Mouse (Mus musculus) intestine, embryonic 15.5 days (tissue): ENCODE data around the gene Spon2. TPM values are rescaled to one million over a fixed set of nuclear protein-coding genes. Genes with fewer than 3 reads are reported as not detected.

Experiments used
- ATAC-seq: fragments of 200-750 bp; cut with Nextera tagmentation; 2 replicates; pipeline ENCODE4 v1.8.0; 2017; ENCODE audit warnings: moderate TSS enrichment, moderate library complexity
- H3K27ac ChIP-seq: fragments of 300-500 bp; sonication (generic); 2 replicates; pipeline ENCODE4 v1.5.1; 2015; ENCODE audit warnings: mild to moderate bottlenecking, inconsistent platforms
- H3K27me3 ChIP-seq: fragments of 300-500 bp; sonication (generic); replicated peaks from 2 replicates; pipeline ENCODE4 v1.6.1; 2015; ENCODE audit warnings: inconsistent platforms
- H3K36me3 ChIP-seq: fragments of 300-500 bp; sonication (generic); 2 replicates; pipeline ENCODE4 v1.6.1; 2015; ENCODE audit warnings: inconsistent platforms
- H3K4me1 ChIP-seq: fragments of 300-500 bp; sonication (generic); replicated peaks from 2 replicates; pipeline ENCODE4 v1.6.1; 2015; ENCODE audit warnings: inconsistent platforms
- H3K4me2 ChIP-seq: fragments of 300-500 bp; sonication (generic); replicated peaks from 2 replicates; pipeline ENCODE4 v1.6.1; 2015; ENCODE audit warnings: mild to moderate bottlenecking, inconsistent platforms
- H3K4me3 ChIP-seq: fragments of 300-500 bp; sonication (generic); replicated peaks from 2 replicates; pipeline ENCODE4 v1.5.1; 2015; ENCODE audit warnings: inconsistent platforms
- H3K9ac ChIP-seq: fragments of 300-500 bp; sonication (generic); 2 replicates; pipeline ENCODE4 v1.6.1; 2015; ENCODE audit warnings: inconsistent platforms
- H3K9me3 ChIP-seq: fragments of 300-500 bp; sonication (generic); 2 replicates; pipeline ENCODE4 v1.6.1; 2016; ENCODE audit warnings: inconsistent platforms
- WGBS: fragments of 180-500 bp; shearing (Covaris S2); methylation state at CpG from one replicate; pipeline ENCODE4 v1.1.7; 2015; 5-methylcytosine and 5-hydroxymethylcytosine counted together
- polyA plus RNA-seq: library from polyadenylated mRNA; unstranded; fragments of >200 nt; fragmentation: Nextera tagmentation; extraction: Ambion mirVana; gene quantifications from 2 replicates; pipeline ENCODE4 v1.2.1, GENCODE M21; 2015

The Spon2 gene
- polyA plus RNA-seq = 23.7 and 26.0 TPM in 2 replicates

DNA sequence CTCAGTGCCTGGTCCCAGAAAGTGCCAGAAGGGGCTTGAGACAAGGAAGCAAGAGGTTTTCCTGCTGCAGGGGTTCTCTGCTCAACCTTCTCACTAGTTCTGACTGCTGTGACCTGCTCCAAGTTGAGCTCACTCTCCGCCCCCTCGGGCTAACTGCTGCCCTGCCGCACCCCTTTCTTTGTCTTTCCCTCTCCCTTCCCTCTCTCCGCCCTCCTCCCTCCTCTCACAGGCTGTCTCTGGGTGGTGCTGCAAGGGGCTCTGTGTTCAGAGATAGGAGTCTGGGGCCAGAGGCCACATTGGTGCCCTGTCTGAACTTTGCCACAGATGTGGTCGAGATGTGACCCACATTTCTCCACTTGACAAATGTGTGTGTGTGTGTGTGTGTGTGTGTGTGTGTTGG, at the start of gene Spon2:
Gene Spon2, minus strand, starts transcription at position 375 of the 400 bp plus-strand sequence.
- H3K9me3 ChIP-seq = no peaks in the 10 kb centered on the region
- no peaks in the 10 kb centered on the region for H3K36me3 ChIP-seq
- peak within 1 kb of the TSS; percentile 51 for H3K4me2 ChIP-seq
- H3K4me1 ChIP-seq = peaks cover 40% of the 10 kb centered on the region
- WGBS = 18% methylated on average over 5 of the region's 5 CpGs
- ATAC-seq = peak; percentile 84
- peak within 1 kb of the TSS; percentile 6 for H3K4me3 ChIP-seq
- no peaks in the 10 kb centered on the region for H3K27me3 ChIP-seq
- H3K9ac ChIP-seq = peak within 1 kb of the TSS; percentile 22
- H3K27ac ChIP-seq = peak within 1 kb of the TSS; percentile 85

- peaks cover 94% of the 10 kb centered on the region for H3K36me3 ChIP-seq
- H3K4me2 ChIP-seq = no peak overlapping the region
- no peak for ATAC-seq
- no peaks in the 10 kb centered on the region for H3K9me3 ChIP-seq
- H3K27ac ChIP-seq = no peak overlapping the region
- H3K4me3 ChIP-seq = no peak overlapping the region
- H3K9ac ChIP-seq = no peak overlapping the region
- H3K4me1 ChIP-seq = no peaks in the 10 kb centered on the region
- H3K27me3 ChIP-seq = no peaks in the 10 kb centered on the region
- 87% methylated on average over 5 of the region's 5 CpGs for WGBS
Measured at GRCm38 (mm10) chr5:33254416-33254815, 36.2 kb upstream of the Spon2 start.

- Histone ChIP-seq H3K27ac (no peak overlapping the region), H3K9me3 (no peaks in the 10 kb centered on the region), H3K4me1 (peaks cover 14% of the 10 kb centered on the region; the same call in 1 of the 2 replicates), H3K9ac (no peak overlapping the region), H3K27me3 (no peaks in the 10 kb centered on the region), H3K4me3 (no peak overlapping the region), H3K4me2 (no peak overlapping the region), H3K36me3 (peaks cover 62% of the 10 kb centered on the region)
- 83% methylated on average over 12 of the region's 12 CpGs for WGBS
- no peak for ATAC-seq
Measured at GRCm38 (mm10) chr5:33248186-33248585, 29.9 kb upstream of the Spon2 start.

- WGBS = 94% methylated on average over 2 of the region's 2 CpGs
- Histone ChIP-seq H3K9ac (no peak overlapping the region), H3K4me2 (no peak overlapping the region), H3K27me3 (no peaks in the 10 kb centered on the region), H3K4me3 (no peak overlapping the region), H3K36me3 (peaks cover 56% of the 10 kb centered on the region), H3K27ac (no peak overlapping the region), H3K4me1 (peaks cover 14% of the 10 kb centered on the region; the same call in 1 of the 2 replicates), H3K9me3 (no peaks in the 10 kb centered on the region)
- peak; percentile 42; the same call in 1 of the 2 replicates for ATAC-seq
Measured at GRCm38 (mm10) chr5:33247387-33247786, 29.1 kb upstream of the Spon2 start.

GRCm38 (mm10) chr5:33245701-33246100, 27.4 kb upstream of the Spon2 start:
- Histone ChIP-seq H3K27ac (peak overlapping the region; percentile 73), H3K36me3 (peaks cover 40% of the 10 kb centered on the region), H3K27me3 (no peaks in the 10 kb centered on the region), H3K4me1 (peaks cover 14% of the 10 kb centered on the region; the same call in 1 of the 2 replicates), H3K9ac (no peak overlapping the region), H3K4me3 (no peak overlapping the region), H3K9me3 (no peaks in the 10 kb centered on the region), H3K4me2 (no peak overlapping the region)
- WGBS = 53% methylated on average over 3 of the region's 3 CpGs
- peak; percentile 75 for ATAC-seq

GRCm38 (mm10) chr5:33244377-33244920, 26.2 kb upstream of the Spon2 start:
- Histone ChIP-seq H3K4me3 (no peak overlapping the region), H3K9me3 (no peaks in the 10 kb centered on the region), H3K4me1 (peaks cover 19% of the 10 kb centered on the region), H3K36me3 (peaks cover 28% of the 10 kb centered on the region), H3K27ac (peak overlapping the region; percentile 27; the same call in 1 of the 2 replicates), H3K9ac (no peak overlapping the region), H3K27me3 (no peaks in the 10 kb centered on the region), H3K4me2 (no peak overlapping the region)
- 47% methylated on average over 5 of the region's 5 CpGs for WGBS
- ATAC-seq = no peak

DNA sequence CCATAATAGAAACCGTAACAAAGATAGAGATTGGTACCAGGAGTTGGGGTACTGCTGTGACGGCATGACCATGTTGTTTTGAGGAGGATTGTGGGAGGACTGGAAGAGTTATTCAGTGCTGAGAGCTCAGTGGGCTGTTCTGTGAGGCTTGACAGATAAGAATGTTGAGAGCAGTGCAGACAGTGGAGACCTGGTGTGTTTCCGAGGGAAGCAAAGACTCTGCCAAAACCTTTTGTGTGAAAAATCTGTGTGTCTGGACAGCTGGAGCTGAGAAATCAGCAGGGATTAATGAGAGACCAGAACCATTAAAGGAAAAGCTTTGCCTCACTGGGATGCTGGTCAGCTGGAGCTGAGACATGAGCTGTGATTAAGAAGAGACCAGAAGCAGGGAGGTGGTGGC, 21.7 kb upstream of the Spon2 start:
- H3K4me3 ChIP-seq = no peak overlapping the region
- H3K27ac ChIP-seq = peak overlapping the region; percentile 56; the same call in 1 of the 2 replicates
- H3K4me1 ChIP-seq = peaks cover 15% of the 10 kb centered on the region
- 0 out of 2 replicates have a peak, but pooled peaks have one; percentile 49 for ATAC-seq
- no peaks in the 10 kb centered on the region for H3K36me3 ChIP-seq
- H3K9me3 ChIP-seq = no peaks in the 10 kb centered on the region
- H3K9ac ChIP-seq = no peak overlapping the region
- 40% methylated on average over 3 of the region's 3 CpGs for WGBS
- H3K27me3 ChIP-seq = no peaks in the 10 kb centered on the region
- H3K4me2 ChIP-seq = no peak overlapping the region

GRCm38 (mm10) chr5:33239111-33239714, 21.0 kb upstream of the Spon2 start:
- Histone ChIP-seq H3K4me2 (no peak overlapping the region), H3K27ac (peak overlapping the region; percentile 56), H3K4me3 (no peak overlapping the region), H3K9me3 (no peaks in the 10 kb centered on the region), H3K27me3 (no peaks in the 10 kb centered on the region), H3K9ac (no peak overlapping the region), H3K4me1 (peaks cover 23% of the 10 kb centered on the region), H3K36me3 (no peaks in the 10 kb centered on the region)
- no peak for ATAC-seq
- 69% methylated on average over 3 of the region's 3 CpGs for WGBS

GRCm38 (mm10) chr5:33238256-33238645, 20.0 kb upstream of the Spon2 start:
- 78% methylated on average over 3 of the region's 3 CpGs for WGBS
- Histone ChIP-seq H3K27me3 (no peaks in the 10 kb centered on the region), H3K4me2 (no peak overlapping the region), H3K4me1 (peaks cover 24% of the 10 kb centered on the region), H3K9ac (no peak overlapping the region), H3K9me3 (no peaks in the 10 kb centered on the region), H3K36me3 (no peaks in the 10 kb centered on the region), H3K27ac (no peak overlapping the region), H3K4me3 (no peak overlapping the region)
- no peak for ATAC-seq

GRCm38 (mm10) chr5:33237600-33238255, 19.5 kb upstream of the Spon2 start:
- Histone ChIP-seq H3K4me2 (no peak overlapping the region), H3K4me1 (peaks cover 24% of the 10 kb centered on the region), H3K9me3 (no peaks in the 10 kb centered on the region), H3K9ac (no peak overlapping the region), H3K36me3 (no peaks in the 10 kb centered on the region), H3K27ac (no peak overlapping the region), H3K4me3 (no peak overlapping the region), H3K27me3 (no peaks in the 10 kb centered on the region)
- ATAC-seq = no peak
- WGBS = 88% methylated on average over 11 of the region's 11 CpGs

DNA sequence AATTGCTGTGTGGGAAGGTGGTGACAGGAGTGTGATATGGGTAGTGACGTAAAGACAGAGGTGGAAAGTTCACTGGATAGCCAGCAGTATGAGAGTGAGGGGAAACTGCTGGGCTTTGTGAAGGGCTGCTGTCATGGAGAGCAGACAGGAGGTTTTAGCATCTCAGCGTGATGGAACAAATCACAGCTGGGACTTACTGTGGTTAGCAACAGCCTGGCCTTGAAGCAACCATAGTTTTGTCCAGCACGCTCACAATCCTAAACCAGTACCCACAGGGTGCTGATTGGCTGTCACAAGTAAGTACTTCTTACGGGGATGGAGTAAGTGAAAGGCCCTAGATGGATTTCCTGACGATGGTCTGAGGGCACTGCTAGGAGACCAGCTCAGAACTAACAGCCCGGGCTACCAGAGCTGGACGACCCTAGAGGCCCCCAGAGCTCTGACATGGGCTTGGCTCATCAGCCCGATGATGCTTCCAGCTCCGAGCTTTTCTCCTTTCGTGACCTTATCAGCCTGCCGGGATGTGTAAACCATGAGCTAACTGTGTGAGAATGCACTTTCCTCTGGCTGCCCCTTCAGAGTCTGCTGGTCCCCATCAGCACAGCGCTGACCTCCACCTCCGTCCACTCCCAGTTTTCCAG, 16.3 kb upstream of the Spon2 start:
- 23% methylated on average over 13 of the region's 13 CpGs for WGBS
- Histone ChIP-seq H3K4me1 (peaks cover 20% of the 10 kb centered on the region), H3K27me3 (no peaks in the 10 kb centered on the region), H3K9ac (no peak overlapping the region), H3K4me2 (no peak overlapping the region), H3K36me3 (no peaks in the 10 kb centered on the region), H3K9me3 (no peaks in the 10 kb centered on the region), H3K27ac (peak overlapping the region; percentile 49), H3K4me3 (no peak overlapping the region)
- ATAC-seq = peak; percentile 67

GRCm38 (mm10) chr5:33232791-33233190, 14.5 kb upstream of the Spon2 start:
- Histone ChIP-seq H3K36me3 (no peaks in the 10 kb centered on the region), H3K27me3 (no peaks in the 10 kb centered on the region), H3K9me3 (no peaks in the 10 kb centered on the region), H3K4me2 (no peak overlapping the region), H3K4me3 (no peak overlapping the region), H3K4me1 (peaks cover 25% of the 10 kb centered on the region), H3K9ac (no peak overlapping the region), H3K27ac (no peak overlapping the region)
- WGBS = 76% methylated on average over 5 of the region's 5 CpGs
- ATAC-seq = no peak
